In the genomic region with DNA sequence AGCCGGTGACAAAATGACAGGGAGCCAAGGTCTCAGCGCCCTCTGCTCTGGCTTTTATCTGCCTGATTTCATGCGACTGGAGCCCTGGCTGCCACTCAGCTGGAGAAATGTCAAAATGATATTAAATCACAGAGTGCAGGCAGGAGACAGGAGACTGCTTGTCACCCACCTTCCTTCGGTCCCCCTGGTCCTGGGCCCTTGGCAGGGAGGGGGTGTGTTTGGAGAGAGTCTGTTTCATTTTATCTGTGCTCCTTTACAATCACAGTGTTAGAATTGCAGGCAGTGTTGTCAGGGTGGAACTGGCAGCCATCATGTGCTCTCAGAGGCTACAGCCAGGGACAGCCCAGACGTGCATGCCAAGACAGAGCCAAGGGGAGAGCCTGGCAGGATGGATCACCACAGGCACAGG, we compare ENCODE assay signal across 10 mouse cellular contexts. TPM values are rescaled to one million over a fixed set of nuclear protein-coding genes. Genes with fewer than 3 reads are reported as not detected.
A peak's percentile ranks its signal among the peaks of the same experiment; 100 is the strongest.
DNase-seq lines count a peak whose midpoint lies in the region; ATAC-seq lines count a peak whose summit lies in the region.
"Had no signal": no experiment of that assay in that cellular context is flagged by ENCODE, and none has a peak within 500 bp of the region (broad histone marks: within the 10 kb centered on the region; RNA-seq: fewer than 3 reads in every experiment).

No protein-coding gene starts in this region.

- DNase-seq in forebrain, embryonic 10.5 days (ENCODE audit: extremely low spot score, low spot score) = no peak
- DNase-seq in forebrain, embryonic 11.5 days (ENCODE audit: low spot score) = no peak
- DNase-seq in adrenal gland, postnatal 25 days = peak; percentile 16
- DNase-seq in heart, postnatal 36 days = peak; percentile 48 to 59
- DNase-seq in urinary bladder, postnatal 36 days (ENCODE audit: low spot score in 2 of 2) = no peak
- DNase-seq in T-cell, adult 2 months (ENCODE audit: low spot score) = no peak
- DNase-seq in thymus, postnatal 25 days = no peak
- DNase-seq: kidney, adult 11 months; liver, postnatal 0 days had no signal

- H3K4me3 ChIP-seq in forebrain, embryonic 10.5 days = no peak overlapping the region
- H3K4me3 ChIP-seq in forebrain, embryonic 11.5 days (ENCODE audit: low read depth, low read length) = no peak overlapping the region
- no peak overlapping the region for H3K4me3 ChIP-seq in forebrain, embryonic 13.5 days

- intact Hi-C loops in heart, postnatal 36 days (cut with DNase I) = loop anchor here (5.0 kb wide), 2 partner anchors 215 to 825 kb away; no protein-coding TSS in a partner anchor

- no peaks in the 10 kb centered on the region for H3K27me3 ChIP-seq in forebrain, embryonic 10.5 days (ENCODE audit: poor library complexity, severe bottlenecking)
- no peaks in the 10 kb centered on the region for H3K27me3 ChIP-seq in forebrain, embryonic 11.5 days (ENCODE audit: control insufficient read depth, insufficient read depth, low read length)
- H3K27me3 ChIP-seq in forebrain, embryonic 13.5 days = no peaks in the 10 kb centered on the region

- WGBS in forebrain, embryonic 10.5 days = 91% methylated on average over 5 of the region's 5 CpGs
- 87% methylated on average over 5 of the region's 5 CpGs for WGBS in forebrain, embryonic 11.5 days
- WGBS in forebrain, embryonic 13.5 days = 70% methylated on average over 5 of the region's 5 CpGs

- H3K27ac ChIP-seq in forebrain, embryonic 10.5 days = 0 out of 2 replicates have a peak overlapping the region, but pooled peaks have one; percentile 53
- H3K27ac ChIP-seq in forebrain, embryonic 11.5 days (ENCODE audit: low read depth, low read length) = no peak overlapping the region
- H3K27ac ChIP-seq in forebrain, embryonic 13.5 days = peak overlapping the region; percentile 89

- H3K9me3 ChIP-seq in forebrain, embryonic 10.5 days = peaks cover 6% of the 10 kb centered on the region
- no peaks in the 10 kb centered on the region for H3K9me3 ChIP-seq in forebrain, embryonic 11.5 days (ENCODE audit: control insufficient read depth, low read length)
- no peaks in the 10 kb centered on the region for H3K9me3 ChIP-seq in forebrain, embryonic 13.5 days (replicated peaks)

- H3K36me3 ChIP-seq in forebrain, embryonic 10.5 days (replicated peaks) = no peaks in the 10 kb centered on the region
- no peaks in the 10 kb centered on the region for H3K36me3 ChIP-seq in forebrain, embryonic 11.5 days (ENCODE audit: control insufficient read depth, insufficient read depth, low read length)
- no peaks in the 10 kb centered on the region for H3K36me3 ChIP-seq in forebrain, embryonic 13.5 days (ENCODE audit: poor library complexity, severe bottlenecking)

- peaks cover 8% of the 10 kb centered on the region for H3K4me1 ChIP-seq in forebrain, embryonic 10.5 days
- no peaks in the 10 kb centered on the region for H3K4me1 ChIP-seq in forebrain, embryonic 11.5 days (replicated peaks; ENCODE audit: control insufficient read depth, insufficient read depth, low read length)
- peaks cover 25% of the 10 kb centered on the region for H3K4me1 ChIP-seq in forebrain, embryonic 13.5 days

- H3K9ac ChIP-seq in forebrain, embryonic 11.5 days (ENCODE audit: low read length) = no peak overlapping the region
- peak overlapping the region; percentile 13; the same call in 1 of the 2 replicates for H3K9ac ChIP-seq in forebrain, embryonic 13.5 days
- H3K9ac ChIP-seq: liver, postnatal 0 days had no signal

- no peak for ATAC-seq in forebrain, embryonic 11.5 days (replicated peaks; ENCODE audit: low FRiP score)
- peak; percentile 54; the same call in 1 of the 2 replicates for ATAC-seq in forebrain, embryonic 13.5 days
- ATAC-seq: liver, postnatal 0 days had no signal

- H3K4me2 ChIP-seq in forebrain, embryonic 11.5 days (ENCODE audit: low read depth, low read length, severe bottlenecking) = no peak overlapping the region
- H3K4me2 ChIP-seq in forebrain, embryonic 13.5 days = no peak overlapping the region

RNA-seq across cellular contexts. Expression of gene Matn1, which starts 28.2 kb away (rescaled TPM):
- polyA plus RNA-seq in forebrain, embryonic 10.5 days (2016; fragmentation: Nextera tagmentation; extraction: Ambion mirVana) = not detected in 2 replicates
- not detected in 2 replicates for polyA plus RNA-seq in forebrain, embryonic 11.5 days (2014; fragmentation: Nextera tagmentation; extraction: Ambion mirVana)
- not detected in 2 replicates for total RNA-seq in adrenal gland, postnatal 25 days (2021)
- not detected in 2 replicates for polyA plus RNA-seq in forebrain, embryonic 13.5 days (2015; fragmentation: Nextera tagmentation; extraction: Ambion mirVana)
- total RNA-seq in heart, postnatal 36 days (2021) = not detected
- polyA plus RNA-seq: liver, postnatal 0 days had no signal

RNA-seq across cellular contexts. Expression of gene Laptm5, which starts 59.5 kb away (rescaled TPM):
- polyA plus RNA-seq in forebrain, embryonic 10.5 days (2016; fragmentation: Nextera tagmentation; extraction: Ambion mirVana) = 16.7 and 17.1 TPM in 2 replicates
- 17.2 and 20.7 TPM in 2 replicates for polyA plus RNA-seq in forebrain, embryonic 11.5 days (2014; fragmentation: Nextera tagmentation; extraction: Ambion mirVana)
- total RNA-seq in adrenal gland, postnatal 25 days (2021) = 12.1 and 13.6 TPM in 2 replicates
- polyA plus RNA-seq in forebrain, embryonic 13.5 days (2015; fragmentation: Nextera tagmentation; extraction: Ambion mirVana) = 15.5 and 16.7 TPM in 2 replicates
- total RNA-seq in heart, postnatal 36 days (2021) = 10 to 100 TPM; 20.7 to 27.1 TPM

Comparison
In these comparisons a context has a peak if more than half of its experiments do, and no peak if none do; other contexts are left out.
1. DNase-seq: peak in adrenal gland, postnatal 25 days (single experiment) and heart, postnatal 36 days (2 of 2); none in forebrain, embryonic 10.5 days (single experiment), forebrain, embryonic 11.5 days (single experiment), urinary bladder, postnatal 36 days (0 of 2), T-cell, adult 2 months (single experiment) and thymus, postnatal 25 days (single experiment).